Mouse (Mus musculus) adrenal gland (tissue): Measurements from ENCODE around the gene Golph3l.
"Not testable (repeated sequence)": the region's sequence is repeated elsewhere in the genome, so short reads cannot be mapped to it uniquely, and the experiment has no call there.

Experiments
- intact Hi-C: fragments of 180-260 bp; cut with DNase I; formaldehyde crosslinking; loops from one replicate; pipeline ENCODE4 v1.15.1; 2025

Golph3l gene

DNA sequence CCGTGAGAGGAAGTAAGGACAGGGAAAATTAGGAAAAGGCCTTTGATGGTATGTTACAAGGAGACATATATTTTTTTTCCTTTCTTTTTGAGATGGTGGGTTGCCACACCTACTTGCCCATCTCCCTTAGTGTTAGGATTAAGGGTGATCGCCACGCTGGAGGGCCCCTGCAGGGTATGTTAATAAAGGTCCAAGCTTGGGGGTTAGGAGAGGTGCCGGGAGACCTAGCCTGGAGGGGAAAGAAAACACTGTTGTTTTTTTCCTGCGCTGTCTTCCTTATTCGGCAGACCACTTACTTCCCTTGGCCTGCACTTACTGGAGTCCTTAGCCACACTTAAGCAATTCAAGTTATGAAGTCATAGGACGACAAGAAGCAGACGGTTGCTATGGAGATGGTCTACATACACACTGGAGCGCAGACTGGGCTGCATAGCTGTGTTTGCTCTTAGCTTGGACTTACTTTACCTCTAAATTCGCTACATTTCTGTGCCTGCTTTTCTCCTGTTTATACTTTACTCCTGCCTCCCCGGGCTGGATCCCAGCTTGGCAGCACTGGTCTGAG is 64.8 kb downstream of the Golph3l start:
- intact Hi-C loops = no loop called here

DNA sequence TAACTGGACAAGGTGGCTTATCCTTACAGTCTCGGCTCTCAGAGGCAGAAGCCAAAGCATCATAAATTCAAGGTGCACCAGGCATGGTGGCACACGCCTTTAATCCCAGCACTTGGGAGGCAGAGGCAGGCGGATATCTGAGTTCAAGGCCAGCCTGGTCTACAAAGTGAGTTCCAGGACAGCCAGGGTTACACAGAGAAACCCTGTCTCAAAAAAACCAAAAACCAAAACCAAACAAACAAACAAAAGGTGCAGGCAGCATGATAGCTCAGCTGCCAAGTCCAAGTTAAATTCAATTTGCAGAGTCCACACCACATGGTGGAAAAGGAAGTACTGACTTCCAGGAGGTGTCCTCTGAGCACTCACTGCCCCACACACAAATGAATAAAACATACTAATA is 65.6 kb downstream of the Golph3l start:
- intact Hi-C loops = not testable (repeated sequence)

DNA sequence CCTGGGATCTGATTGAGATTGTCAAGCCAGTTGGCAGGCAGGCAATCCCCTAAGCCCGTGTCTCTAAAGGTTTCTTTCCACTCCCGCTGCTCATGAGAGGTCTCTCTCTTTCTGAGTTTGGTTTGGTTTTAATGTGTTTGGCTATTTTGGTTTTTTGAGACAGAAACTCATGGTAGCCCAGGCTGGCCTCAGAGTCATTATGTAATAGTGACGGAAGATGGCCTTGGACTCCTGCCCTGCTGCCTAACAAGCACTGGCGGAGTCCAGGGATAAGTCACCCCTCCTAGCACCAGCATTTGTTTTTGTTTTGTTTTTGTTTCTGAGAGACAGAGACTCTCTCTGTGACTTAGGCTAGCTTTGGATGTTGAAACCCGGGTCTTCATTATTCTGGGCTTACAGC is 66.7 kb downstream of the Golph3l start:
- intact Hi-C loops = no loop called here

DNA sequence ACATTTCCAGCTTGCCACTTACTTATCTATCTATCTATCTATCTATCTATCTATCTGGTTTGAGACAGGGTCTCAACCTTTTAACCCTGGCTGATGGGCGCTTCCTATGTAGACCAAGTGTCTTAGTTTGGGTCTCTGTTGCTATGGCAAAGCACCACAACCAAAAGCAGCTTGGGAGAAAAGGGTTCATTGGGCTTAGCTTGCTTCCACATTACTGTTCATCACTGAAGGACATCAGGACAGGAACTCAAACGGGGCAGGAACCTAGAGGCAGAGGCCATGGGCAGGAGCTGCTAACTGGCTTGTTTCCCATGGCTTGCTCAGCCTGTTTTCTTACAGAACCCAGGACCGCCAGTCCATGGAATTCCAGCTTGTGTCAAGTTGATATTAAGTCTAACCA is 68.4 kb downstream of the Golph3l start:
- intact Hi-C loops = no loop called here

DNA sequence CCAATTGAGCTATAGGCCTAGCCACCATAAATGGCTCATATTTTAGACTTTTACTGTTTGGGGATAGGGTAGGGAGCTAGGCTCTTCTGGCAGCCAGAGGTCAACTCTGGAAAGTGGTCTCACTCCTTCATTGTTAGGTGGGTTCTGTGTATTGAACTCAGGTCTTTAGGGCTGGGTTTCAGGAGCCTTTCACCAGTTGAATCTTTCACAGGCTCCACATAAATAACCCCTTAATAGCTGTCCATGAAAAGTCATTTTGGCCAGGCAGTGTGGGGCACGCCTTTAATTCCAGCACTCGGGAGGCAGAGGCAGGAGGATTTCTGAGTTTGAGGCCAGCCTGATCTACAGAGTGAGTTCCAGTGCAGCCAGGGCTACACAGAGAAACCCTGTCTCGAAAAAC is 69.0 kb downstream of the Golph3l start:
- intact Hi-C loops = loop anchor here (2.0 kb wide), 1 partner anchor 17 kb away; no protein-coding TSS in a partner anchor

DNA sequence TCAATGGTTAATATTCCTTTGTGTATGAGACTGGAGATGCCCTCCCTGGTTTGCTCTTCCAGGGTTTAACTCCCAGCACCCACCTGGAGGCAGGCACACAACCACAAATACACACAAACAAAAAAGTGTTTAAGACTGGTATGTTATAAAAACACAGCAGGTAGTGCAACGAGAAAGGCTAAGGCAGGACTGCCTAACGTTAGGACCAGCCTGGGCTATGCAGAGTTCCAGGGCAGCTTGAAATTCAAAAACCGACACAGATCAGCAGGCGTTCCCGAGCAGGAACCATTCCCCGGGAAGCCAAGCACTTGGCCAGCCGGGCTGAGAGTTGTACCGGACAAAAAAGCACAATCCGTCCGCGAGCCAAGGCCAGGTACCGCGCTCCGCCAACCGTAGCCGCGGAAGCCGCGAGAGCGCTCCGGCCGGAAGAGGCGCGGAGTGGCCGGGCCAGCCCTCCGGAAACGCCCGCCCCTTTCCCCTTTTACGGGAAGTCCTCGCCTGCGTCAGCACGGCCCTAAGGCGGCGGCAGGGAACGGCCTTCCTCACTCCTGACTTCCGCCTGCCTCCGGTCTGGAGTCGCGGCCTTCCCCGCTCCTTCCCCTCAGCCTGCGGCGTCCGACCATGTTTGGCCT is 69.6 kb downstream of the Golph3l start, which contains the start of gene Mcl1:
TSS of gene Mcl1 (plus strand) at position 553 of the 632 bp plus-strand sequence.
- intact Hi-C loops = loop anchor here (2.0 kb wide), 1 partner anchor 16 kb away; no protein-coding TSS in a partner anchor

DNA sequence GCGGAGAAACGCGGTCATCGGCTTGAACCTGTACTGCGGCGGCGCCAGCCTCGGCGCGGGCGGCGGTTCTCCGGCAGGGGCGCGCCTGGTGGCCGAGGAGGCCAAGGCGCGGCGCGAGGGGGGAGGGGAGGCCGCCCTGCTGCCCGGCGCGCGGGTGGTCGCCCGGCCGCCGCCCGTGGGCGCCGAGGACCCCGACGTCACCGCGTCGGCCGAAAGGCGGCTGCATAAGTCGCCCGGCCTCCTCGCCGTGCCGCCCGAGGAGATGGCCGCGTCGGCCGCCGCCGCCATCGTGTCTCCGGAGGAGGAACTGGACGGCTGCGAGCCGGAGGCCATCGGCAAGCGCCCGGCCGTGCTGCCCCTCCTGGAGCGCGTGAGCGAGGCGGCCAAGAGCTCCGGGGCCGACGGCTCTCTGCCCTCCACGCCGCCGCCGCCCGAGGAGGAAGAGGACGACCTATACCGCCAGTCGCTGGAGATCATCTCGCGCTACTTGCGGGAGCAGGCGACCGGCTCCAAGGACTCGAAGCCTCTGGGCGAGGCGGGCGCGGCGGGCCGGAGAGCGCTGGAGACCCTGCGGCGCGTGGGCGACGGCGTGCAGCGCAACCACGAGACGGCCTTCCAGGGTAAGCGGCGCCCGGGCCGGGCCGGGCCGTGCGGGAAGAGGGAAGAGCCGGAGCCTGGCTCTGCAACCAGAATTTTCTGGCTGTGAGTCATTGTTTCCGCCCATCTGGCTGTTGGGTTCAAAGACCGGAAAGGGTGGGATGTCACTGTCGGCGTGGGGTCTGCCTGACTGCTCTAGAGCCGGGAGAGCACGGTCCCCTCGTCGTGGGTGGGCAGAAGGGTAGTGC is 70.4 kb downstream of the Golph3l start:
- intact Hi-C loops = loop anchor here (2.0 kb wide), 1 partner anchor 16 kb away; no protein-coding TSS in a partner anchor

DNA sequence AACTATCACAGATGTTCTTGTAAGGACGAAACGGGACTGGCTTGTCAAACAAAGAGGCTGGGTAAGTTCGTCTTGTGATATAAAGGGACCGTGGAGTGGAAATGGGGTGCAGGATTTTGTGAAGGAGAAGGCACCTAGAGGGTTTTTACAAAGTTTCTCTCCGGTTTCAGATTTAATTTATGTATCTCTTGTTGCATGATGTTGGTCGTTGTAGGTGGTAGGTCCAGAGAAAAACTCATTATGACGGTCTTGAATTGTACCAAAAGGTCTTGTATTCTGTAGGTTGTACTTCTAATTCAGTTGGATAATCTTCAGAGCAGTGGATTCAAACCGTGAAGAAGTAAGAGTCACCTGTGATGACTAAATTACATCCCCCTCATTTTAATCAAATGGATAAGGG is 71.2 kb downstream of the Golph3l start:
- intact Hi-C loops = loop anchor here (2.0 kb wide), 1 partner anchor 15 kb away; no protein-coding TSS in a partner anchor

DNA sequence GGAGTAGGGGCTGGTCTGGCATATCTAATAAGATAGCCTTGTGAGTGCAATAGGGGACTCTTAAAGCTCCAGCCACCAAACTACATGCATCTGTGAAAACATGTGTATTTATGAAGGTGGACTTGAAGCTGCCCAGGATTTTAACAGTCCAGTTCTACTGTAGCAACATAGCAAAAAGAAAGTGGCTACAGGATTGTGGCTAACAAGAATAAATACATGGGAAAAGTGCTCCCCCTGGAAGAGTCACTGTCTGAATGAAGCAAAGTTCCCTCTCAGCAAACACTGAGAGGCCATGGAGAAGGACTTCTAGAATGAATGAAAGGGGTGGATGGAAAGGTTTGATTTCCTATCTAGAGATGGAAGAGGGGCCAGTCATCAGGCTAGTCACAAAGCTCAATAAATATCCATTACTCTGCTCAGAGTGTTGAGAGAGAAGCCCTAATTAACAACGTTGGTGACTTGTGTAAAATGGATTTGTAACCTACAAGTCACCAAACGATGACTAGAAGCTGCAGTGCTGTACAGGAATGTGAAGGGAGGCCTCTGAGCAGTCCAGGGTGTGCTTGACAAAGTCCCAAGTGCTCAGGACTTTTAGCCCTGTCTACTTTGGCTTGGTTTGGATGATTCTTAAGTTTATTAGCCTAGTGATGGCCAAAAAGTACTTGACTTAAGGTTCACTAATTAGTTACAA is 72.2 kb downstream of the Golph3l start:
- intact Hi-C loops = no loop called here

DNA sequence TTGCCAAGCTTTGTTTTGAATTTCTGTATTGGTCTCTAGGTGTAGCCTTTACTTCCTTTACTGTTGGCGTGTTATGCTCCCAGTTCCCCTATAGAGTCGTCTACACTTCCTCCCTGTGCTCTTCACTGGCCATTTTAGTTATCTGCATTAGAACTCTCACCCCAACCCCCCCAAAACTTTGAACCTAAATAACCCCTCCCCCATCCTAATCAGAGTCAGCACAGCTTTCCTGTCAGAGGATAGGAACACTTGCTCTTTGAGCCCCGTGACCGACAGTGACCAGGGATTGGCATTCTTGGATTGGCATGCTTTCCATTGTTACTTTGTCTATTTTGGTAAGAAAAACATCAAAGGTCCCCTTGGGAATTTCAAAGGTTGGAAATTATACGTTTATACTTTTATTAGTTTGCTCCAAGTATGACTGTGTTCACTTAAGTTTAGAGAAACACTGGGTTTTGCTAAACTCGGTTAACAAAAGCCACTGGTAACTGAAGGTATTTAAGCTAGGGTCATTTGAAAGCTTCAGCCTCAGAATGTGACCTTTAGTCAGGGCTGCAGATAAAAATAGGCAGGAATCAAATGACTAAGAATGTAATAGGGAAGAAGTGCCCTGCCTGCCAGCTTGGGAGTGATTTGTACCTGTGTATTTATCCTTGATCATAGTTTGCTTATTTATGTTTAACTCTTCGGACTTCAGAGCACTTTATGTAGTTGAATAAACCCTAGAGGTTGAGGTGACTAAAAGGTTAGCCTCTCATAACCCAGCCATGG is 73.4 kb downstream of the Golph3l start:
- intact Hi-C loops = no loop called here

DNA sequence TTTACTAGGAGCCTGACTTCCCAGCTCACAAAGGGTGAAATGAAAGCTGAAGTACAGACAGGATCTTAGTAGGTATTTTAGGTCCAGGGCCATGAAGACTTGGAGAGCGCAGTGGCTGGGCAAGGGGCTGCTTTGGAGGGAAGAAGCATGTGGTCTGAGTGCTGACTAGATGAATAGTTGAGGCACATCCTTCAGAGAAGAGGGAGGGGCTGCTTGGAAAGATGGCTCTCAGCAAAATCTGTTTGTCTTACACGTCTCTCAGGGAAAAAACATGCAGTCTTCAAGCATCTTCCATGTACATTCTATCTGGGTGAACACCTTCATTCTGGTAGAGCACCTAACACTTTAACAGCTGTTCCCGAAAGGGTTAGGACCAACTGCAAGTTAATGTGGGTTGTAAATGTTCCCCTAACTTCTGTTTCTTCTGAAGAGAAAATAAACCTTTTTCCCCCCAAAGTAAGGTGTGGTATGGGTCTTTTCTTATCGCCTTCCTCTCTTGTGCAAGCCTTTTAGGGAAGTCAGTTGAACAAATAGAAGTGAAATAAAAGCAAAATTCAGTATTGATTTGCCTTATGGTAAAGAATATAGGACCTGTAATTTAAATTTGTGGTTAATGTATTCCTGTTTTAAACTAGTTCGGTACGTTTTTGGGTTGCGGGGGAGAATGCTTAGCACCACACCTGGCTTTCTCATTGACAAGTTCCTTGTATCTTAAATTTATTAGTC is 74.2 kb downstream of the Golph3l start:
- intact Hi-C loops = no loop called here

DNA sequence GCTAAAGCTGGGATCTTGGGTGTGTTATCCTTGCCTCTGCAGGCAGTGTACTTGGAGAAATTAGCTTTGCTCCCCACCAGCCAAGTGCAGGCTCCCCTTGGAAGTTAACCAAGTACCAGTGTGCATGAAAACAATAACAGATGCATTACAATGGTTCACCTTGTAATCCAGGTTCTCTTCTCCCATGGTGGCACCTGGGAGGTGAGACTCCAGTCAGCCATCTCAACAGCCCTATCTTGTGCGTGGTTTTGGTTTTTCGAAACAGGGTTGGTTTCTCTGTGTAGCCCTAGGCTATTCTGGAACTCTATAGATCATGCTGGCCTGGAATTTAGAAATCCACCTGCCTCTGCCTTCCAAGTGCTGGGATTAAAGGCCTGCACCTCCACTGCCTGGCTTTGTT is 74.8 kb downstream of the Golph3l start:
- intact Hi-C loops = no loop called here

DNA sequence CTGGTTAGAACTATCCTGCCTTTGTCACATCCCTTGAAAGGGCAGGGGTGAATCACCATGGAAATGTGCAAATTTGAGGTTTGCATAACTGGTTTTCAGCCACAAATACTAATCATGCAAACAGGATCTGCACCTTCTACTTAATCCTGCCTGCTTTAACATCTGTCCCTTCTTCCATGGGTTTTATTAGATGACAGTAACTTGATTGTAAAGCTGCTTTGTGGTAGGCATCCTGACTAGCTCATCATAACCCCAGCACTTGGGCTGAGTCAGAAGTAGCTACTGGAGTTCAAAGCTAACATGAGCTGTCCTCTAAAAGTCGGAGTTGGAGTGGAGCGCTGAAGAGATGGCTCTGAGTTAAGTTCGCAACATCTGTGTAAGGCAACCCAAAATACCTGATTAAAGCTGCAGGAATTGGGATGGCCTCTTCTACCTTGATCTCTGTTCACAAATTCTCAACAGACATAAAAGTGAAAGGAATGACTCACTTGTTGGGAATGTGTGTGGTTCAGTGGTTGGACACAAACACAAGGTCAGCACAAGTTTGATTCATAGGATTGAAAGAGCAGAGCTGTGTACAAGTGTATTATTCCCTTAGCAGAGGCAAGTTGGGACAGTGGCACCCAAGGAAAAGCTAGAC is 75.4 kb downstream of the Golph3l start:
- intact Hi-C loops = no loop called here

DNA sequence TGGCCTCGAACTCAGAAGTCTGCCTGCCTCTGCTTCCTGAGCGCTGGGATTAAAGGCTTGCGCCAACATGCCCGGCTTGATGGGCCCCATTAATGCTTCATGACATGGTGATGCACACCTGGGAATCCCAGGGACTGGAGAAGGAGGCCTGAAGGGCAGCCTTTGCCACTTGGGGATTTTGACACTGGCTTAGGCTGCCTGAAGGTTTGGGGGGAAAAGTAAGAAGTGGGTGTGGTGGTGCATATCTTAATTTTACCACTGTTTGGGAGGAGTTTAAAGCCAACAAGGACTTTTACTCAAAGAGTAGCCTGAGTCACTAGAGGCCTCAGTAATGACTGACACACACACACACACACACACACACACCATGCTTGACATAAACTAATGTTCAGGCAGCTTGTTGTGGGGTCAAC is 76.2 kb downstream of the Golph3l start:
- intact Hi-C loops = no loop called here

DNA sequence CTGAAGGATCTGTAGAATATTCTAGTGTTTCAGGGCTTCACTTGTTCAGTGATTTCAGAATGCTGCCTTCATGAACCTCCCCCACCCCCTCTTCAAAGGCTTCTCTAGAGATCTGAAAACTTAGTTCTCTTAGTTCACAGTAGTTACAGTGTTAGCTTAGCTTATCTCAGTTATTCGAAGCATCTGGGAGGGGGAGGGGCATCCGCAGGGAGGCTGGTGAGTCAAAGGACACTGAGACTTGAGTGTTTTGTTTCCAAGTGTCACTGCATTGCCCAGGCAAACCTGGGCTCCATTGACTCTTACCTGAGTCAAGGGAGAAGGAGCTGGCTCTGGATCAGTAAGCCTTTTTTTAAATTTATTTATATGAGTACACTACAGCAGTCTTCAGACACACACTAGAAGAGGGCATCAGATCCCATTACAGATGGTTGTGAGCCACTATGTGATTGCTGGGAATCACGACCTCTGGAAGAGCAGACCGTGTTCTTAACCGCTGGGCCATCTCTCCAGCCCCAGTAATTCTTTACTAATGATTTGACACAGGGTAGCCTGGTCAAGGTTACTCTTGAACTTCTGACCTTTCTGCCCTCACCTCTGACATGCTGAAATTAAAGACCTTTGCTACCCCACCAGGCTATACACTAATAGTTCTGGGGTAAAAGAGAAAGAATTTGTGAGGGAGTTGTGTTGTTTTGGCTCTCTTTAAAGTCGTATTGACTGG is 77.5 kb downstream of the Golph3l start:
- intact Hi-C loops = no loop called here

DNA sequence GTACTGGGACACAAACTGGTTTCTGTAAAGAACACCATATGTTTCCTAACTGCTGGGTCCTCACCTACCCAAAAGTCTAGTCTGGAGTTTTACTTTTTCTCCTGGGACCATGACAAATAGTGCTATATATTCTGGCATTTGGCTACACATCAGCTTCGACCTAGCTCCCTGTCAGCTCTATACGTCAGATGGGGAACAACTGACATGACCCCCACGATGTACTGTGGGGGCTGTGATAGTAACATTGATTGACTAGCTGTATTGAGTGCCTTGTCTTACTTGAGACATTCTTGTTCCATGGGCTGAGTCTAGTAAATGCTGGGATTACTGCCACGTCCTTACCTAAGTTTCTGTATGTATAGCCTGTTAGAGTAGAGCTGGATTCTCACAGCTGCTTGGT is 78.8 kb downstream of the Golph3l start:
- intact Hi-C loops = no loop called here

DNA sequence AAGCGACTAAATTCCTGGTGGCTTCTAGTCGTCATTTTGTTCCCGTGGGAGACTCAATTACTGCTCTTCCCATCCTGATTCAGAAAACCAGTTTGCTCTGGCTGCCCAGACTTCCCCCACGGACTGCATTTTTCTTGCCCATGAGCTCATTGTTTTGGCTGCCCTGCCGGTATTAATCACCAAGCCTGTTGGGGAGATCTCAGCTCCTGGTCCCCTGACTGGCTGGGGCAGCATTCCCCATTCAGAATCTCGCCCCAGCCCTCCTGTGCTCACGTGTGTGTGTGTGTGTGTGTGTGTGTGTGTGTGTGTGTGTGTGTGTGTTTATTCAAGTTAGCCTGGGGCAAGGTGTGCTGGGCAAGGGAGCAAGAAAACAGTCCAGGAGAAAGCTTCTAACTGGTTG is 79.3 kb downstream of the Golph3l start:
- intact Hi-C loops = no loop called here
